Mouse (Mus musculus) lung, adult 2 months (tissue): ENCODE data around the gene Rnf141.

ENCODE experiments used
- CTCF ChIP-seq: fragments of 200-500 bp; IDR thresholded peaks from 2 replicates; pipeline ENCODE4 v1.5.1; 2011; ENCODE audit warnings: mild to moderate bottlenecking, low read length, control low read depth; ENCODE audit not compliant: insufficient read depth
- POLR2A ChIP-seq: fragments of 200-500 bp; IDR thresholded peaks from 2 replicates; pipeline ENCODE4 v1.6.1; 2011; ENCODE audit warnings: low read depth, mild to moderate bottlenecking, control low read depth, low read length, borderline replicate concordance; ENCODE audit errors: extremely low read depth

DNA sequence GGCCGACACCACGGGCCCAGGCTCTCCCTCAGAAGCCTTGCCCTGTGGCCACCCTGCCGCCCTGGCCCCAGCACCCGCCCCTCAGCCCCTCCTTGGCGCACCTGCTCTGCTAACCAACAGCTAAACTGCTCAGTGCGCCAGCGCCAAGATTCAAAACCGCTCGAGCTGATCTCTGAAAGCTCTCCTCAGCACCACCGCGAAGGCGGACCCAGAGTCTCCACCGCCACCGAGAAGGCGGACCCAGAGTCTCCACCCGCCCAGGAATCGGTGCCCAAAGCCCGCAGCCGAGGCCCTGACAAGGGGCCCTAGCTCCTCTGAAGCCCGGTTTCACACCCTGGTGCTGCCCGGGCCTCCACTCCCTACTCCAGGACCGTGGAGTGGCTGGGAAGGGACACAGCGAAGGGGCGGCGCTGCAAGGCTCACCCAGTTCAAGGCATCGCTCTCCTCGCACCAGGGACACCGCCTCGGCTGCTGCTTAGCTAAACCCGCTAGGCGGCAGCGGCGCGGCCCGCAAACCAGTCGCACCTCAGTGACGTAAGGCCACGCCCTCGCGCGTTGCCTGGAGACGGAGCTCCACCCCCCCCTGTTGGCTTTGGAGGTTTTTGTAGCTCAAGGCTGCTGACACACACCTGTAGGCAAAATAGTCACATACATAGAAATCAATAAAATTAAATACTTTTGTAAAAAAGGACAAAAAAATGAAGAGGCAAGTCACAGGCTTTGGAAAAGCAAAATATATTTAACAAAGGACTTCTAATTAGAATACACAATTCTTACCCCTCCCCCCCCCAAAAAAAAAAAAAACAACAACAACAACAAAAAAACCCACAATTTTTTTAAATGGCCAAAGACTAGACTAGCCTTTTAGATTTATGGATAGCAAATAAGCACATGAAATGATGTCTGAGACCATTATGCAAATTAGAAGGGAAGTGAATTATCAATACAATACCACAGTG, at the start of gene Rnf141:
- 0 out of 2 replicates have a peak, but pooled peaks have one; percentile 29 for TF ChIP-seq CTCF
- TF ChIP-seq POLR2A, result peak; percentile 96
